Mouse (Mus musculus) heart, adult 11 months (tissue): ENCODE results near the gene Vipr2.

Source experiments
- DNase-seq: peaks from one replicate; pipeline ENCODE4 v3.0.0; 2022

Vipr2 gene

GRCm38 (mm10) chr12:116159223-116159622 is 81.7 kb downstream of the Vipr2 start:
- peak; percentile 51 for DNase-seq

- peak; percentile 31 for DNase-seq
These were observed 82.2 kb downstream of the Vipr2 start for GRCm38 (mm10) chr12:116159695-116160094.

- DNase-seq = no peak
These were observed 87.8 kb downstream of the Vipr2 start for GRCm38 (mm10) chr12:116165368-116165767.

- DNase-seq = peak; percentile 89
These were observed 92.1 kb downstream of the Vipr2 start for GRCm38 (mm10) chr12:116169666-116170065.

- DNase-seq = peak; percentile 78
These were observed 99.4 kb downstream of the Vipr2 start for GRCm38 (mm10) chr12:116176930-116177329.

- DNase-seq = peak; percentile 66
These were observed 104.0 kb downstream of the Vipr2 start for GRCm38 (mm10) chr12:116181436-116182050.

- peak; percentile 42 for DNase-seq
These were observed 104.8 kb downstream of the Vipr2 start for GRCm38 (mm10) chr12:116182376-116182775.

GRCm38 (mm10) chr12:116183212-116183935 is 105.8 kb downstream of the Vipr2 start:
- DNase-seq = peak; percentile 80

GRCm38 (mm10) chr12:116193952-116194351 is 116.4 kb downstream of the Vipr2 start:
- DNase-seq = peak; percentile 24

- peak; percentile 49 for DNase-seq
These were observed 117.1 kb downstream of the Vipr2 start for GRCm38 (mm10) chr12:116194641-116195040.
